Mouse (Mus musculus): Measurements from ENCODE around the gene Nrg4. TPM values are rescaled to one million over a fixed set of nuclear protein-coding genes. Genes with fewer than 3 reads are reported as not detected.

Gene Nrg4
- total and polyA plus RNA-seq, 2 experiments from 2014 or later, result 1.8 TPM; not detected in 1

DNA sequence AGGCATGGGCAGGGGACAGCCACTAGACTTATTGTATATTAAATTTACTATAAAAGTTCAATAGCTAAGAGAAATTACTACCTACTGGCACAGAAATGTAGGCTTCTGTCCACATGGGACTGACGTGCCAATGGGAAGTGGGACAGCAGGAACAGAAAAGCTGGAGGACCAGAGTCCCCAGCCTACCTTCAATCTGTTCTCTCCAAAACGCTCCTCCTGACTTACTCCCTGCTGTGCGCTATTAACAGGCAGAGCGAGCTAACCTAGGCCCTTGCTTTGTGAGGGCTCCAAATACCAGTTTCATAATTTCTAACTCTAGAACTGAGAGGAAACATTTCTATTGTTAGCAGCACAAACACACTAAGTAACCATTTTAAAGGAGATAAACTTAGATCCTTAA lies 52.7 kb downstream of the Nrg4 start:
- no peak overlapping the region for H3K4me2 ChIP-seq (ENCODE audit: low read depth, low read length, poor library complexity, severe bottlenecking)
- H3K27me3 ChIP-seq (ENCODE audit: insufficient read depth, low read length), result no peaks in the 10 kb centered on the region
- H3K36me3 ChIP-seq (ENCODE audit: insufficient read depth, low read length), result no peaks in the 10 kb centered on the region
- H3K9ac ChIP-seq (replicated peaks; ENCODE audit: low read length, poor library complexity, severe bottlenecking), result no peak overlapping the region
- DNase-seq (ENCODE audit: low spot score) (no peak), ATAC-seq (ENCODE audit: low FRiP score) (no peak)
- no peak for TF ChIP-seq CTCF (IDR thresholded peaks at IDR 0.05)
- WGBS, result 44% methylated on average over 4 of the region's 4 CpGs
- H3K4me1 ChIP-seq (ENCODE audit: insufficient read depth, low read length), result peaks cover 4% of the 10 kb centered on the region; the same call in 1 of the 2 replicates
- no peak overlapping the region for H3K27ac ChIP-seq (ENCODE audit: low read depth, low read length)
- no peak overlapping the region for H3K4me3 ChIP-seq (ENCODE audit: low read depth, low read length)
- H3K9me3 ChIP-seq (ENCODE audit: low read length), result no peaks in the 10 kb centered on the region

DNA sequence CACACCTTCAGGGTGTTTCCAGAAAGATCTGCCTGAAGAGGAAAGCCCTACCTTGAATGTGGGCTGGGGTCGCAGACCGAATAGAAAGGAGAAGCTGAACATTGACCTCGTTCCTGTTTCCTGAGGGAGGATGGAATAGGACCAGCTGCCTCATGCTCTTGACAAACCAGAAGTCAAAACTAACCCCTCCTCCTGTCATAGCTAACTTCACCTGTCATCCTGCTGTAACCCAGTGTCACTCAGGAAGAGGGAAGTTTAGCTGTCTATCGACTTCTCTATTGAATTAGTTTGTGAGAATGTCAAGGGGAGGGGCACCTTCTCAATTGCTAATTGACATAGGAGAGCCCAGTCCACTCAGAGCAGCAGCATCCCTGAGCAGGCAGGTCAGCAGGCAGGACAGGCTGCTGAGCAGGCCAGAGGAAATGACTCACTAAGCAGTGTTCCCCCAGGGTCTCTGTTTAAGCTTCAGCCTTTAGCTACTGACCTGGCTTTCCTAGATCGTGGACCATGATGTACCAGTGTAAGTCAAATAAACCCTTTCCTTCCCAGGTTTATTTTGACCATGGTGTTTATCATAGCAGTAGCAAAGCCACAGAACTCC lies 54.6 kb downstream of the Nrg4 start:
- peaks cover 4% of the 10 kb centered on the region; the same call in 1 of the 2 replicates for H3K4me1 ChIP-seq (ENCODE audit: insufficient read depth, low read length)
- no peaks in the 10 kb centered on the region for H3K27me3 ChIP-seq (ENCODE audit: insufficient read depth, low read length)
- WGBS, result 67% methylated on average over 5 of the region's 5 CpGs
- DNase-seq (ENCODE audit: low spot score) (no peak), ATAC-seq (ENCODE audit: low FRiP score) (no peak)
- H3K9me3 ChIP-seq (ENCODE audit: low read length), result no peaks in the 10 kb centered on the region
- H3K4me2 ChIP-seq (ENCODE audit: low read depth, low read length, poor library complexity, severe bottlenecking), result no peak overlapping the region
- H3K27ac ChIP-seq (ENCODE audit: low read depth, low read length), result no peak overlapping the region
- no peaks in the 10 kb centered on the region for H3K36me3 ChIP-seq (ENCODE audit: insufficient read depth, low read length)
- TF ChIP-seq CTCF (IDR thresholded peaks at IDR 0.05), result no peak
- no peak overlapping the region for H3K9ac ChIP-seq (replicated peaks; ENCODE audit: low read length, poor library complexity, severe bottlenecking)
- no peak overlapping the region for H3K4me3 ChIP-seq (ENCODE audit: low read depth, low read length)

- no peak for TF ChIP-seq CTCF (IDR thresholded peaks at IDR 0.05)
- Histone ChIP-seq H3K36me3 (ENCODE audit: insufficient read depth, low read length) (no peaks in the 10 kb centered on the region), H3K4me3 (ENCODE audit: low read depth, low read length) (no peak overlapping the region), H3K27ac (ENCODE audit: low read depth, low read length) (no peak overlapping the region), H3K4me1 (ENCODE audit: insufficient read depth, low read length) (no peaks in the 10 kb centered on the region), H3K9me3 (ENCODE audit: low read length) (no peaks in the 10 kb centered on the region), H3K27me3 (ENCODE audit: insufficient read depth, low read length) (no peaks in the 10 kb centered on the region), H3K4me2 (ENCODE audit: low read depth, low read length, poor library complexity, severe bottlenecking) (no peak overlapping the region), H3K9ac (replicated peaks; ENCODE audit: low read length, poor library complexity, severe bottlenecking) (no peak overlapping the region)
- 79% methylated on average over 8 of the region's 8 CpGs for WGBS
- ATAC-seq (ENCODE audit: low FRiP score), result no peak
- no peak for DNase-seq (ENCODE audit: low spot score)
Observed at GRCm38 (mm10) chr9:55264356-55265302, 62.0 kb downstream of the Nrg4 start.

DNA sequence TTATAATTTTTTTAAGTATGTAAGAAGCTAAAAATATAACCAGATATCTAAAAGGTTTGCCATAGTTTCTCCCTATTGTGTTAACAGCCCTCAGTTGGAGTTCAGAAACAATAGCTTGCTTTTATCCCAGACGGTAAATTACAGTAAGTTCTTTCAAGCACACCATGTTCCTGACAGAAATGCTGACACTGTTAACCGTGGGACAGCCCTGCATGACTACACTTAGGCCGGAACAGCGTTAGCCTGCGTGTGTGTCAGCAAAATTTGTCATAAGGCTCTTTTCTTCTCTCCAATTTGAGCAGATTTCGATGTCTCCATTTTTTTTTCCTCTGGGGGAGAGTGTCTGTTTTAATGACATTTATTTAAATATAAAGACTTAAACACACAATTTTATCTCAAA lies 66.9 kb downstream of the Nrg4 start:
- no peaks in the 10 kb centered on the region for H3K36me3 ChIP-seq (ENCODE audit: insufficient read depth, low read length)
- ATAC-seq (ENCODE audit: low FRiP score), result no peak
- no peak overlapping the region for H3K4me3 ChIP-seq (ENCODE audit: low read depth, low read length)
- H3K27me3 ChIP-seq (ENCODE audit: insufficient read depth, low read length), result no peaks in the 10 kb centered on the region
- no peaks in the 10 kb centered on the region for H3K4me1 ChIP-seq (ENCODE audit: insufficient read depth, low read length)
- no peak overlapping the region for H3K27ac ChIP-seq (ENCODE audit: low read depth, low read length)
- WGBS, result 71% methylated on average over 6 of the region's 6 CpGs
- H3K9me3 ChIP-seq (ENCODE audit: low read length), result no peaks in the 10 kb centered on the region
- no peak overlapping the region for H3K9ac ChIP-seq (replicated peaks; ENCODE audit: low read length, poor library complexity, severe bottlenecking)
- no peak overlapping the region for H3K4me2 ChIP-seq (ENCODE audit: low read depth, low read length, poor library complexity, severe bottlenecking)
- no peak for TF ChIP-seq CTCF (IDR thresholded peaks at IDR 0.05)
- DNase-seq (ENCODE audit: low spot score), result no peak

GRCm38 (mm10) chr9:55257105-55257504 lies 69.5 kb downstream of the Nrg4 start:
- H3K4me3 ChIP-seq (ENCODE audit: low read depth, low read length), result no peak overlapping the region
- DNase-seq (ENCODE audit: low spot score) (no peak), ATAC-seq (ENCODE audit: low FRiP score) (no peak)
- no peak overlapping the region for H3K9ac ChIP-seq (replicated peaks; ENCODE audit: low read length, poor library complexity, severe bottlenecking)
- H3K27ac ChIP-seq (ENCODE audit: low read depth, low read length), result no peak overlapping the region
- no peaks in the 10 kb centered on the region for H3K27me3 ChIP-seq (ENCODE audit: insufficient read depth, low read length)
- no peaks in the 10 kb centered on the region for H3K4me1 ChIP-seq (ENCODE audit: insufficient read depth, low read length)
- WGBS, result 85% methylated on average over 2 of the region's 2 CpGs
- no peak for TF ChIP-seq CTCF (IDR thresholded peaks at IDR 0.05)
- no peak overlapping the region for H3K4me2 ChIP-seq (ENCODE audit: low read depth, low read length, poor library complexity, severe bottlenecking)
- no peaks in the 10 kb centered on the region for H3K36me3 ChIP-seq (ENCODE audit: insufficient read depth, low read length)
- H3K9me3 ChIP-seq (ENCODE audit: low read length), result no peaks in the 10 kb centered on the region

- DNase-seq (ENCODE audit: low spot score) (no peak), ATAC-seq (ENCODE audit: low FRiP score) (no peak)
- Histone ChIP-seq H3K9me3 (ENCODE audit: low read length) (no peaks in the 10 kb centered on the region), H3K27ac (ENCODE audit: low read depth, low read length) (no peak overlapping the region), H3K27me3 (ENCODE audit: insufficient read depth, low read length) (no peaks in the 10 kb centered on the region), H3K36me3 (ENCODE audit: insufficient read depth, low read length) (no peaks in the 10 kb centered on the region), H3K4me2 (ENCODE audit: low read depth, low read length, poor library complexity, severe bottlenecking) (no peak overlapping the region), H3K4me1 (ENCODE audit: insufficient read depth, low read length) (no peaks in the 10 kb centered on the region), H3K4me3 (ENCODE audit: low read depth, low read length) (no peak overlapping the region), H3K9ac (replicated peaks; ENCODE audit: low read length, poor library complexity, severe bottlenecking) (no peak overlapping the region)
- TF ChIP-seq CTCF (IDR thresholded peaks at IDR 0.05), result no peak
- WGBS, result 72% methylated on average over 4 of the region's 4 CpGs
Observed at GRCm38 (mm10) chr9:55255604-55256003, 71.0 kb downstream of the Nrg4 start.

All from midbrain, postnatal 0 days (tissue).